Comparison of ENCODE assay signal across 8 mouse cellular contexts in genomic region chr15:85947967-85948366, GRCm38 (mm10).
A peak's percentile ranks its signal among the peaks of the same experiment; 100 is the strongest.
DNase-seq lines count a peak whose midpoint lies in the region; ATAC-seq lines count a peak whose summit lies in the region.
"Had no signal": no experiment of that assay in that cellular context is flagged by ENCODE, and none has a peak within 500 bp of the region (broad histone marks: within the 10 kb centered on the region; RNA-seq: fewer than 3 reads in every experiment).

No protein-coding gene starts in this region.

- H3K27me3 ChIP-seq in lung, embryonic 16.5 days (ENCODE audit: control insufficient read depth, insufficient read depth, low read depth, low read length), result no peaks in the 10 kb centered on the region
- H3K27me3 ChIP-seq in forebrain, embryonic 10.5 days (ENCODE audit: poor library complexity, severe bottlenecking), result no peaks in the 10 kb centered on the region
- H3K27me3 ChIP-seq in hindbrain, embryonic 12.5 days, result no peaks in the 10 kb centered on the region
- H3K27me3 ChIP-seq in midbrain, embryonic 16.5 days (ENCODE audit: control insufficient read depth, insufficient read depth, low read depth, low read length), result no peaks in the 10 kb centered on the region

- H3K9ac ChIP-seq in lung, embryonic 16.5 days (ENCODE audit: low read length), result no peak overlapping the region
- H3K9ac ChIP-seq in hindbrain, embryonic 12.5 days, result no peak overlapping the region
- no peak overlapping the region for H3K9ac ChIP-seq in midbrain, embryonic 16.5 days (ENCODE audit: low read depth, low read length)

- H3K36me3 ChIP-seq in lung, embryonic 16.5 days (ENCODE audit: control insufficient read depth, insufficient read depth, low read length), result no peaks in the 10 kb centered on the region
- peaks cover 7% of the 10 kb centered on the region; the same call in 1 of the 2 replicates for H3K36me3 ChIP-seq in forebrain, embryonic 10.5 days (replicated peaks)
- no peaks in the 10 kb centered on the region for H3K36me3 ChIP-seq in hindbrain, embryonic 12.5 days
- H3K36me3 ChIP-seq in midbrain, embryonic 16.5 days (ENCODE audit: control insufficient read depth, insufficient read depth, low read length), result no peaks in the 10 kb centered on the region

- no peak overlapping the region for H3K4me2 ChIP-seq in lung, embryonic 16.5 days (ENCODE audit: low read depth, low read length)
- peak overlapping the region; percentile 28 for H3K4me2 ChIP-seq in hindbrain, embryonic 12.5 days (replicated peaks)
- 0 out of 2 replicates have a peak overlapping the region, but pooled peaks have one; percentile 3 for H3K4me2 ChIP-seq in midbrain, embryonic 16.5 days (ENCODE audit: low read length)

- ATAC-seq in lung, embryonic 16.5 days (ENCODE audit: low read depth), result no peak
- ATAC-seq in hindbrain, embryonic 12.5 days (ENCODE audit: low FRiP score), result peak; percentile 16; the same call in 1 of the 2 replicates
- peak; percentile 54; the same call in 1 of the 2 replicates for ATAC-seq in midbrain, embryonic 16.5 days

- no peak overlapping the region for H3K4me3 ChIP-seq in lung, embryonic 16.5 days (ENCODE audit: low read length)
- H3K4me3 ChIP-seq in forebrain, embryonic 10.5 days, result peak overlapping the region; percentile 23
- H3K4me3 ChIP-seq in hindbrain, embryonic 12.5 days, result no peak overlapping the region
- H3K4me3 ChIP-seq in midbrain, embryonic 16.5 days (ENCODE audit: low read depth, low read length), result no peak overlapping the region

- DNase-seq in lung, postnatal 4 days, result no peak
- DNase-seq in forebrain, embryonic 10.5 days (ENCODE audit: extremely low spot score, low spot score), result peak; percentile 31
- no peak for DNase-seq in layer of hippocampus, postnatal 10 days (ENCODE audit: low spot score in 2 of 2)
- no peak for DNase-seq in spleen, adult 18-20 months
- DNase-seq: adrenal gland, postnatal 14 days had no signal

- no peaks in the 10 kb centered on the region for H3K9me3 ChIP-seq in lung, embryonic 16.5 days (ENCODE audit: control insufficient read depth, low read length)
- H3K9me3 ChIP-seq in forebrain, embryonic 10.5 days, result no peaks in the 10 kb centered on the region
- no peaks in the 10 kb centered on the region for H3K9me3 ChIP-seq in hindbrain, embryonic 12.5 days (replicated peaks)
- H3K9me3 ChIP-seq in midbrain, embryonic 16.5 days (replicated peaks; ENCODE audit: control insufficient read depth, low read length, poor library complexity, severe bottlenecking), result no peaks in the 10 kb centered on the region

- peak overlapping the region; percentile 51 for H3K27ac ChIP-seq in lung, embryonic 16.5 days (ENCODE audit: low read length)
- H3K27ac ChIP-seq in forebrain, embryonic 10.5 days, result peak overlapping the region; percentile 74
- H3K27ac ChIP-seq in hindbrain, embryonic 12.5 days, result no peak overlapping the region
- H3K27ac ChIP-seq in midbrain, embryonic 16.5 days (ENCODE audit: low read length), result no peak overlapping the region

- 40% methylated on average over 8 of the region's 8 CpGs for WGBS in lung, embryonic 16.5 days
- 37% methylated on average over 8 of the region's 8 CpGs for WGBS in forebrain, embryonic 10.5 days
- WGBS in hindbrain, embryonic 12.5 days, result 24% methylated on average over 8 of the region's 8 CpGs
- 17% methylated on average over 8 of the region's 8 CpGs for WGBS in midbrain, embryonic 16.5 days

- H3K4me1 ChIP-seq in lung, embryonic 16.5 days (replicated peaks; ENCODE audit: control insufficient read depth, insufficient read depth, low read length), result peaks cover 20% of the 10 kb centered on the region
- peaks cover 46% of the 10 kb centered on the region for H3K4me1 ChIP-seq in forebrain, embryonic 10.5 days
- H3K4me1 ChIP-seq in hindbrain, embryonic 12.5 days, result peaks cover 21% of the 10 kb centered on the region
- H3K4me1 ChIP-seq in midbrain, embryonic 16.5 days (ENCODE audit: control insufficient read depth, insufficient read depth, low read length), result no peaks in the 10 kb centered on the region; the same call in 1 of the 2 replicates

Comparison
In these comparisons a context has a peak if more than half of its experiments do, and no peak if none do; other contexts are left out.
1. H3K27ac ChIP-seq: peak in lung, embryonic 16.5 days (single experiment) and forebrain, embryonic 10.5 days (single experiment); none in hindbrain, embryonic 12.5 days (single experiment) and midbrain, embryonic 16.5 days (single experiment).